Mouse (Mus musculus) 3T3-L1 (cell line): ENCODE results near the gene Olfr61.
"Not testable (repeated sequence)": the region's sequence is repeated elsewhere in the genome, so short reads cannot be mapped to it uniquely, and the experiment has no call there.

Source experiments
- DNase-seq: peaks from one replicate; pipeline ENCODE4 v3.0.0-alpha.2; 2015; ENCODE audit warnings: low read depth, low spot score

The Olfr61 gene

DNA sequence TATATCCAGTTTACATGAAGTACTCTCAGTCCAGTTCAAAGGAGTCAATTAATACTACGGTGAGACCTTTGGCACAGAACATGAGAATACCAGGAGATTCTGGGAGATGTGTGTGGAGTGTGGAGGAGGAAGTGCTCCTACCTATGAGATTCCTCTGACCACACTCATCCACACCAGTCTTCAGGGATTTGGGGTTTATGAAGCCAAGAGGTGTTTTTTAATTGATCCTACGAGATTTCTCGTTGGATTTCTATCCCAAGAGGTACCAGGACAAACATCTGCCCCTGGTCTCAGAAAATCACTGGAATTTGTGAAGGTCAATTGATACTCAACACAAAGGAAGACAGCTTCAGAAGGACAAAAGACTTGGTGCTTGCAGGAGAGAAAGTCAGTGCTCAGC lies at the start of gene Olfr61:
Gene Olfr61 (plus strand): TSS at position 301 of the 400 bp plus-strand sequence.
- not testable (repeated sequence) for DNase-seq

DNA sequence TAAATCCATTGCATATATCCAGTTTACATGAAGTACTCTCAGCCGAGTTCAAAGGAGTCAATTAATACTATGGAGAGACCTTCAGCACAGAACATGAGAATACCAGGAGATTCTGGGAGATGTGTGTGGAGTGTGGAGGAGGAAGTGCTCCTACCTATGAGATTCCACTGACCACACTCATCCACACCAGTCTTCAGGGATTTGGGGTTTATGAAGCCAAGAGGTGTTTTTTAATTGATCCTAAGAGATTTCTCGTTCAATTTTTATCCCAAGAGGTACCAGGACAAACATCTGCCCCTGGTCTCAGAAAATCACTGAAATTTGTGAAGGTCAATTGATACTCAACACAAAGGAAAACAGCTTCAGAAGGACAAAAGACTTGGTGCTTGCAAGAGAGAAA lies 27.8 kb upstream of the Olfr61 start, which contains the start of gene Olfr46:
Gene Olfr46 (plus strand): TSS at position 301 of the 400 bp plus-strand sequence.
- DNase-seq = not testable (repeated sequence)

DNA sequence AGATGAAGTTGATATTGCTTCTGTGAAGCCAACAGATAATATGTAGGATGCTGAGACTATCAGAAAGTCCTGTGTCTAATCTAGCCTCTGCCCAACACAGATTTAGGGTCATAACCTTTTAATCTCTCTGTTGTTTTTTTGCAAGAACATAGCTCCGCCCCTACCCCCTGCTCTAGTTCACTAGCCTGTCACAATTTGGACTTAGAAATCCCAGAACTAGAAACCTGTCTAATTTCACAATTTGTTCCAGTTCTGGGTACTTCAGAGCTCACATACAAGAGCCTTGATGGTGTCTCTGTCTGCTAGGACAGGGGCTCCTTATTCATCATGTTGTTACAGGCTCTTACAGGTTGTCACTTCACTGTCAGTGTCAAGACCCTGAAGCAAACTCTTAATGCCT lies 1.8 kb downstream of the Olfr61 start:
- no peak for DNase-seq

DNA sequence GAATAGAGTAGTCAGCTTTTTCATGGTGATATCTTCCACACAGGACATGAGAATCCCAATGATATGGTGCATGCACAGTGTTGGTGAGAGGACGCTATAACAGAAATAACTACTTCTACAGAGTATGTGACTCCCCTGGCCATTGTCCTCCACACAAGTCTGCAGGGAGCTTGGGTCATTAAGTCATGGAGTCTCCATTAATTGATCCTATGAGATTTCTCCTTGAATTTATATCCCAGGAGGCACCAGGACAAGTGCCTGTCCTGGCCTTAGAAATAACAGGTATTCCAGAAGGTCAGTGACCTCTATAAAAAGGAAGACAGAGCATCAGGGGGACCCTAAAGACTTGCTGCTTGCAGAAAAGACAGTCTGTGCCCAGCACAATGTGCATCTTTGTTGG lies 17.4 kb downstream of the Olfr61 start, which contains the start of gene Olfr53:
Gene Olfr53 (plus strand): TSS at position 301 of the 400 bp plus-strand sequence.
- no peak for DNase-seq

DNA sequence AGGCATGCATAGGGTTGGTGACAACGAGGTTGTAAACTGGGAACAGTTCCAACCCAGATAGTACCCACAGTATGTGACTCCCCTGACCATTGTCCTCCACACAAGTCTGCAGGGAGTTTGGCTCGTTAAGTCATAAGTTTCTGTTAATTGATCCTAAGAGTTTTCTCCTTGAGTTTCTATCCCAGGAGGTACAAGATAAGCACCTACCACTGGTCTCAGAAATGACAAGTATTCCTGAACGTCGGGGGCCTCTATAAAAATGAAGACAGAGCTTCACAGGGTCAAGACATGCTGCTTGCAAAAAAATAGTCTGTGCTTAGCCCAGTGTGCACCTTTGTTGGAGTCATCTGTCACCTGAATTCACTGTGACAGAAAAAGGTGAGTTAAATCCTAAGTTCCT lies 30.9 kb downstream of the Olfr61 start, which contains the start of gene Olfr539:
Gene Olfr539 (plus strand): TSS at position 301 of the 400 bp plus-strand sequence.
- DNase-seq = no peak

DNA sequence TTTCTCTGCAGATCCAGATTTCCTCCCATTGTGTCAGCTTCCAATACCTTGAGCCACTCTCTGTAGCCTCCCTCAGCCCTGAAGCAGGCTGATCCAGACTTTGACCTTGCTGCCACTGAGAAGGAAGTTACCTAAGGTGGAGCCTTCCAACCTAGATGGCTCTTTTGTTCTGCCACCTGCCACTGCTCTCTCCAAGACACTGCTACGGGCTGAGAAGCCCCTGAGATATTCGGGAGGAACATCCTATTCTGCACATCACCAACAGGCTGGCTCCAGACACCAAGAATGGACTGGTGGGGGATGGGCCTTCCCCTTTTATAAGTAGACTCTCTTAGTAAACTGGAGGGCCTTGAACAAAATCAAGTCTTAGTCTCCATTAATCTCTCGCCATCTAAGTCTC lies 41.9 kb downstream of the Olfr61 start:
- DNase-seq = not testable (repeated sequence)

DNA sequence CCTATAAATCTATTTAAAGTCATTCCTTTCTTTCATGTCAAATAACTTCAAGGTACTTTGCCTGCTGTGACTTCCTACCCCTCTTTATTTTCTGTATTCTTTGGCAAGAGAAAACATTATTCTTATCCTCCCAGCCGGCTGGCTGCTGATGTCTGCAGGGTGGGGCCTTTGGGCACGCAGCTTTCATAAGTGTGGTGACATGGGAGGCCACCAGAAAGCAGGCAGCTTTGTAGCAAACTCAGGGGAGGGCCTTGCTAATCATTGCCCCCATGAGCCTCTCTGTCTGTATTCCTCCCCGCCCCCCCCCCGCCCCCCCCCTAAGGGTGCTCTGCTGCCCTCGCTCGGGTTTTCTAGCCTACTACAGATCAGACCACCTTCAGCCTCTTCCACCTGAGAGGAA lies 47.1 kb downstream of the Olfr61 start:
- no peak for DNase-seq

DNA sequence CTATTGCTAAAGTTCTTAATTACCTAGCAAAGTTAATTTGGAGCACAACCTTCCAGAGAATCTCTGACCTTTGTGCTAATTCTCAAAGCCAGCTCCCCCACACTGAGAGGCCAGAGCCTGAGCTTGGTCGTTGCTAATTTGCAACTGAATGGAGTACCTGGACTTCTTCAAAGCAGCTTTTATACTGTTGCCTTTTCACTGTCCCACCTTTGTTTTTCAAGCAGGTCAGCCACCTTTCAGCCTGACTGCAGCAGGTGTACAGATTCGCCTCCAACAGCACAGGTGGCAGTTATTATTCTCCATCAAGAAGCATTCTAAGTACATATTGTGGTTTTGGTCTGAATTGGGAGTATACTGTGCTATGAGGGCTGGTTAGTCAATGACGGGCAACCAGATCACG lies 50.8 kb downstream of the Olfr61 start:
- not testable (repeated sequence) for DNase-seq

DNA sequence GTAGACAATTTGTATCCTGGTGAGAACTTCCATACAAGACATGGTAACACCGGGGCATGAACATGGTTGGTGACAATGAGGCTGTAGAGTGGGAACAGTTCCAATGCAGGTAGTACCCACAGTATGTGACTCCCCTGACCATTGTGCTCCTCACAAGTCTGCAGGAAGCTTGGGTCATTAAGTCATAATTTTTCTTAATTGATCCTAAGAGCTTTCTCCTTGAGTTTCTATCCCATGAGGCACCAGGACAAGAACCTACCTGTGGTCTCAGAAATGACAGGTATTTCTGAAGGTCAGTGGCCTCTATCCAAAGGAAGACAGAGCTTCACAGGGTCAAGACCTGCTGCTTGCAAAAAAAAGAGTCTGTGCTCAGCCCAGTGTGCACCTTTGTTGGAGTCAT lies 52.9 kb downstream of the Olfr61 start, which contains the start of gene Olfr45:
Gene Olfr45 (plus strand): TSS at position 301 of the 400 bp plus-strand sequence.
- no peak for DNase-seq
